Mouse (Mus musculus): ENCODE results near the gene Olfr806. TPM values are rescaled to one million over a fixed set of nuclear protein-coding genes. Genes with fewer than 3 reads are reported as not detected.

Gene Olfr806
- not detected in 2 replicates for polyA plus RNA-seq (2015; fragmentation: Nextera tagmentation; extraction: Ambion mirVana)

GRCm38 (mm10) chr10:129741821-129742220 is at the start of gene Olfr806:
TSS of gene Olfr806 (minus strand) at chr10:129741921.
- DNase-seq (ENCODE audit: low spot score) = no peak

- no peak for DNase-seq (ENCODE audit: low spot score)
Measured at GRCm38 (mm10) chr10:129778123-129778522, 36.4 kb upstream of the Olfr806 start.

GRCm38 (mm10) chr10:129774338-129774737 is 32.6 kb upstream of the Olfr806 start, which contains the start of gene Olfr809:
TSS of gene Olfr809 (plus strand) at chr10:129774638.
- DNase-seq (ENCODE audit: low spot score) = no peak

- DNase-seq (ENCODE audit: low spot score) = no peak
Measured at GRCm38 (mm10) chr10:129765182-129765581, 23.5 kb upstream of the Olfr806 start, which contains the start of gene Olfr808. TSS of gene Olfr808 (plus strand) at chr10:129765482.

- no peak for DNase-seq (ENCODE audit: low spot score)
Measured at GRCm38 (mm10) chr10:129757693-129758092, 16.0 kb upstream of the Olfr806 start, which contains the start of gene Olfr807. TSS of gene Olfr807 (minus strand) at chr10:129757793.

GRCm38 (mm10) chr10:129729275-129729674 is 12.4 kb downstream of the Olfr806 start, which contains the start of gene Olfr805:
TSS of gene Olfr805 (minus strand) at chr10:129729375.
- DNase-seq (ENCODE audit: low spot score) = no peak

GRCm38 (mm10) chr10:129702910-129703309 is 38.8 kb downstream of the Olfr806 start, which contains the start of gene Olfr804:
TSS of gene Olfr804 (plus strand) at chr10:129703210.
- DNase-seq (ENCODE audit: low spot score) = no peak

GRCm38 (mm10) chr10:129694186-129694585 is 47.5 kb downstream of the Olfr806 start, which contains the start of gene Olfr803:
TSS of gene Olfr803 (minus strand) at chr10:129694286.
- DNase-seq (ENCODE audit: low spot score) = no peak

GRCm38 (mm10) chr10:129688069-129688468 is 53.7 kb downstream of the Olfr806 start, which contains the start of gene Olfr802:
TSS of gene Olfr802 (minus strand) at chr10:129688169.
- no peak for DNase-seq (ENCODE audit: low spot score)

Small RNAs within 50 kb of the gene (microRNA-seq; reads per million reads assigned to microRNA genes)
- gene Gm24485 (ENCODE audit: borderline number of aligned reads) = not detected

Other genes with a start within 250 kb of the Olfr806 start
- not detected in 2 replicates for gene Olfr790, start 243.4 kb downstream of the Olfr806 start, polyA plus RNA-seq (2015; fragmentation: Nextera tagmentation; extraction: Ambion mirVana)
- not detected in 2 replicates for gene Olfr791, start 220.1 kb downstream of the Olfr806 start, polyA plus RNA-seq (2015; fragmentation: Nextera tagmentation; extraction: Ambion mirVana)
- gene Olfr792, start 202.8 kb downstream of the Olfr806 start, polyA plus RNA-seq (2015; fragmentation: Nextera tagmentation; extraction: Ambion mirVana) = not detected in 2 replicates
- not detected in 2 replicates for gene Olfr794, start 174.3 kb downstream of the Olfr806 start, polyA plus RNA-seq (2015; fragmentation: Nextera tagmentation; extraction: Ambion mirVana)
- not detected in 2 replicates for gene Olfr796, start 129.4 kb downstream of the Olfr806 start, polyA plus RNA-seq (2015; fragmentation: Nextera tagmentation; extraction: Ambion mirVana)
- gene Olfr798, start 114.0 kb downstream of the Olfr806 start, polyA plus RNA-seq (2015; fragmentation: Nextera tagmentation; extraction: Ambion mirVana) = not detected in 2 replicates
- gene Olfr799, start 104.4 kb downstream of the Olfr806 start, polyA plus RNA-seq (2015; fragmentation: Nextera tagmentation; extraction: Ambion mirVana) = not detected in 2 replicates
- not detected in 2 replicates for gene Olfr800, start 84.2 kb downstream of the Olfr806 start, polyA plus RNA-seq (2015; fragmentation: Nextera tagmentation; extraction: Ambion mirVana)
- gene Olfr801, start 68.1 kb downstream of the Olfr806 start, polyA plus RNA-seq (2015; fragmentation: Nextera tagmentation; extraction: Ambion mirVana) = not detected in 2 replicates
- gene Olfr802, start 53.8 kb downstream of the Olfr806 start, polyA plus RNA-seq (2015; fragmentation: Nextera tagmentation; extraction: Ambion mirVana) = 0.05 and 0.09 TPM in 2 replicates
- not detected in 2 replicates for gene Olfr803, start 47.6 kb downstream of the Olfr806 start, polyA plus RNA-seq (2015; fragmentation: Nextera tagmentation; extraction: Ambion mirVana)
- gene Olfr804, start 38.7 kb downstream of the Olfr806 start, polyA plus RNA-seq (2015; fragmentation: Nextera tagmentation; extraction: Ambion mirVana) = not detected in 2 replicates
- not detected in 2 replicates for gene Olfr805, start 12.5 kb downstream of the Olfr806 start, polyA plus RNA-seq (2015; fragmentation: Nextera tagmentation; extraction: Ambion mirVana)
- not detected in 2 replicates for gene Olfr807, start 15.9 kb upstream of the Olfr806 start, polyA plus RNA-seq (2015; fragmentation: Nextera tagmentation; extraction: Ambion mirVana)
- gene Olfr808, start 23.6 kb upstream of the Olfr806 start, polyA plus RNA-seq (2015; fragmentation: Nextera tagmentation; extraction: Ambion mirVana) = not detected in 2 replicates
- not detected in 2 replicates for gene Olfr809, start 32.7 kb upstream of the Olfr806 start, polyA plus RNA-seq (2015; fragmentation: Nextera tagmentation; extraction: Ambion mirVana)
- gene Olfr810, start 53.0 kb upstream of the Olfr806 start, polyA plus RNA-seq (2015; fragmentation: Nextera tagmentation; extraction: Ambion mirVana) = not detected in 2 replicates
- gene Olfr811, start 62.5 kb upstream of the Olfr806 start, polyA plus RNA-seq (2015; fragmentation: Nextera tagmentation; extraction: Ambion mirVana) = not detected in 2 replicates
- gene Olfr812, start 104.2 kb upstream of the Olfr806 start, polyA plus RNA-seq (2015; fragmentation: Nextera tagmentation; extraction: Ambion mirVana) = not detected in 2 replicates
- gene Olfr813, start 113.4 kb upstream of the Olfr806 start, polyA plus RNA-seq (2015; fragmentation: Nextera tagmentation; extraction: Ambion mirVana) = not detected in 2 replicates
- gene Olfr814, start 137.9 kb upstream of the Olfr806 start, polyA plus RNA-seq (2015; fragmentation: Nextera tagmentation; extraction: Ambion mirVana) = not detected in 2 replicates
- gene Olfr815, start 163.9 kb upstream of the Olfr806 start, polyA plus RNA-seq (2015; fragmentation: Nextera tagmentation; extraction: Ambion mirVana) = not detected in 2 replicates
- gene Olfr816, start 173.7 kb upstream of the Olfr806 start, polyA plus RNA-seq (2015; fragmentation: Nextera tagmentation; extraction: Ambion mirVana) = not detected in 2 replicates
- gene Olfr818, start 207.2 kb upstream of the Olfr806 start, polyA plus RNA-seq (2015; fragmentation: Nextera tagmentation; extraction: Ambion mirVana) = not detected in 2 replicates
- not detected in 2 replicates for gene Olfr819, start 225.3 kb upstream of the Olfr806 start, polyA plus RNA-seq (2015; fragmentation: Nextera tagmentation; extraction: Ambion mirVana)
- not detected in 2 replicates for gene Olfr247, start 234.2 kb upstream of the Olfr806 start, polyA plus RNA-seq (2015; fragmentation: Nextera tagmentation; extraction: Ambion mirVana)
- gene Gm10310, start 243.1 kb upstream of the Olfr806 start, polyA plus RNA-seq (2015; fragmentation: Nextera tagmentation; extraction: Ambion mirVana) = not detected in 2 replicates